Mouse (Mus musculus) CH12.LX (cell line): ENCODE results near the gene Cep57l1. TPM values are rescaled to one million over a fixed set of nuclear protein-coding genes. Genes with fewer than 3 reads are reported as not detected.

Experiments
- DNase-seq: peaks from one replicate; pipeline ENCODE4 v3.0.0-alpha.2; 2013; ENCODE audit errors: extremely low read depth
- H3K27ac ChIP-seq: 2 replicates; pipeline ENCODE4 v1.5.1; 2012; ENCODE audit warnings: low read depth, mild to moderate bottlenecking, control low read depth, moderate library complexity; ENCODE audit not compliant: insufficient read depth
- H3K27me3 ChIP-seq: replicated peaks from 2 replicates; pipeline ENCODE3; 2012; ENCODE audit warnings: inconsistent platforms
- H3K36me3 ChIP-seq, 2 experiments: replicated peaks in 1 of 2; 2 replicates each; pipeline versions ENCODE3 to v1.6.1; 2012; ENCODE audit warnings: inconsistent platforms in 1 of 2, low read length in 1 of 2, mild to moderate bottlenecking in 1 of 2, mixed read lengths in 1 of 2, moderate library complexity in 1 of 2; ENCODE audit not compliant: control insufficient read depth in 1 of 2, insufficient read depth in 1 of 2
- H3K4me1 ChIP-seq, 2 experiments: 2 replicates each; pipeline ENCODE4 v1.6.1; 2012; ENCODE audit warnings: inconsistent platforms in 1 of 2, moderate library complexity in 1 of 2; ENCODE audit not compliant: insufficient read depth in 2 of 2, control insufficient read depth in 1 of 2
- H3K4me2 ChIP-seq: 2 replicates; pipeline ENCODE4 v1.6.1; 2012; ENCODE audit warnings: low read depth, mild to moderate bottlenecking, control low read depth; ENCODE audit not compliant: poor library complexity, insufficient read depth, severe bottlenecking
- H3K4me3 ChIP-seq, 3 experiments: fragments of 150-350 bp in 1 of 3; sonication (generic) in 1 of 3; replicated peaks in 1 of 3; 2 replicates each; pipeline versions ENCODE3 to v1.5.1; 2011 to 2012; ENCODE audit warnings: low read depth in 2 of 3, low read length in 2 of 3, mild to moderate bottlenecking in 2 of 3, moderate library complexity in 2 of 3, control low read depth in 1 of 3, improper control_type of control experiment in 1 of 3, inconsistent platforms in 1 of 3, mixed read lengths in 1 of 3; ENCODE audit not compliant: poor library complexity in 1 of 3
- H3K79me2 ChIP-seq: replicated peaks from 2 replicates; pipeline ENCODE4 v1.6.1; 2012; ENCODE audit warnings: mild to moderate bottlenecking, moderate library complexity; ENCODE audit not compliant: control insufficient read depth, poor library complexity, insufficient read depth, severe bottlenecking; ENCODE audit errors: extremely low read depth
- H3K9ac ChIP-seq: 2 replicates; pipeline ENCODE4 v1.6.1; 2012; ENCODE audit warnings: low read depth, mild to moderate bottlenecking, control low read depth, moderate library complexity; ENCODE audit not compliant: insufficient read depth
- H3K9me3 ChIP-seq: replicated peaks from 2 replicates; pipeline ENCODE3; 2012; ENCODE audit warnings: low read length, inconsistent platforms, mixed read lengths
- BHLHE40 ChIP-seq: IDR thresholded peaks from 2 replicates; pipeline ENCODE4 v1.6.1; 2011; ENCODE audit warnings: mild to moderate bottlenecking, low read depth, low read length, improper control_type of control experiment
- CHD1 ChIP-seq: IDR thresholded peaks from 2 replicates; pipeline ENCODE4 v1.6.1; 2012; ENCODE audit warnings: low read depth, low read length, improper control_type of control experiment, inconsistent platforms
- CHD2 ChIP-seq: IDR thresholded peaks from 2 replicates; pipeline ENCODE4 v1.6.1; 2011; ENCODE audit warnings: low read length, improper control_type of control experiment
- CTCF ChIP-seq, 2 experiments: IDR thresholded peaks in 1 of 2; conservative IDR thresholded peaks in 1 of 2; 2 replicates each; pipeline ENCODE4 v1.5.1; 2011 to 2012; ENCODE audit warnings: low read depth in 2 of 2, low read length in 2 of 2, improper control_type of control experiment in 1 of 2, inconsistent platforms in 1 of 2, mild to moderate bottlenecking in 1 of 2, moderate library complexity in 1 of 2
- E2F4 ChIP-seq: IDR thresholded peaks from 2 replicates; pipeline ENCODE4 v1.6.1; 2011; ENCODE audit warnings: low read depth, low read length, improper control_type of control experiment; ENCODE audit not compliant: insufficient replicate concordance
- ELF1 ChIP-seq: IDR thresholded peaks from 2 replicates; pipeline ENCODE4 v1.6.1; 2014; ENCODE audit warnings: low read depth, mild to moderate bottlenecking, inconsistent platforms, low read length, improper control_type of control experiment
- EP300 ChIP-seq: IDR thresholded peaks from 2 replicates; pipeline ENCODE4 v1.6.1; 2011; ENCODE audit warnings: low read length, improper control_type of control experiment
- ETS1 ChIP-seq: conservative IDR thresholded peaks from 2 replicates; pipeline ENCODE4 v1.6.1; 2012; ENCODE audit warnings: low read depth, mild to moderate bottlenecking, inconsistent platforms, low read length, improper control_type of control experiment, moderate library complexity
- GABPA ChIP-seq: IDR thresholded peaks from 2 replicates; pipeline ENCODE4 v1.6.1; 2012; ENCODE audit warnings: low read depth, low read length, improper control_type of control experiment, inconsistent platforms; ENCODE audit not compliant: insufficient replicate concordance
- HCFC1 ChIP-seq: IDR thresholded peaks from 2 replicates; pipeline ENCODE4 v1.6.1; 2012; ENCODE audit warnings: low read depth, mild to moderate bottlenecking, inconsistent platforms, low read length, improper control_type of control experiment
- IRF4 ChIP-seq: IDR thresholded peaks from 2 replicates; pipeline ENCODE4 v1.6.1; 2014; ENCODE audit warnings: low read depth, mild to moderate bottlenecking, inconsistent platforms, low read length, improper control_type of control experiment
- JUN ChIP-seq: IDR thresholded peaks from 2 replicates; pipeline ENCODE4 v1.6.1; 2011; ENCODE audit warnings: low read depth, mild to moderate bottlenecking, low read length, improper control_type of control experiment, moderate library complexity; ENCODE audit not compliant: insufficient read depth
- JUND ChIP-seq: conservative IDR thresholded peaks from 2 replicates; pipeline ENCODE4 v1.6.1; 2011; ENCODE audit warnings: low read depth, low read length, improper control_type of control experiment
- KAT2A ChIP-seq: IDR thresholded peaks from 2 replicates; pipeline ENCODE4 v1.6.1; 2012; ENCODE audit warnings: low read length, improper control_type of control experiment, inconsistent platforms; ENCODE audit not compliant: insufficient replicate concordance
- MAFK ChIP-seq: IDR thresholded peaks from 2 replicates; pipeline ENCODE4 v1.6.1; 2011; ENCODE audit warnings: low read length, improper control_type of control experiment; ENCODE audit not compliant: insufficient replicate concordance
- MAX ChIP-seq: IDR thresholded peaks from 2 replicates; pipeline ENCODE4 v1.6.1; 2011; ENCODE audit warnings: low read length, improper control_type of control experiment
- MAZ ChIP-seq: IDR thresholded peaks from 2 replicates; pipeline ENCODE4 v1.6.1; 2012; ENCODE audit warnings: low read depth, mild to moderate bottlenecking, inconsistent platforms, low read length, improper control_type of control experiment, moderate library complexity
- MEF2A ChIP-seq: IDR thresholded peaks from 2 replicates; pipeline ENCODE4 v1.6.1; 2014; ENCODE audit warnings: low read depth, mild to moderate bottlenecking, inconsistent platforms, low read length, improper control_type of control experiment, borderline replicate concordance
- MXI1 ChIP-seq: IDR thresholded peaks from 2 replicates; pipeline ENCODE4 v1.6.1; 2011; ENCODE audit warnings: mild to moderate bottlenecking, low read depth, low read length, improper control_type of control experiment
- MYC ChIP-seq: IDR thresholded peaks from 2 replicates; pipeline ENCODE4 v1.6.1; 2011; ENCODE audit warnings: low read depth, mild to moderate bottlenecking, improper control_type of control experiment, low read length
- NELFE ChIP-seq: IDR thresholded peaks from 2 replicates; pipeline ENCODE4 v1.6.1; 2011; ENCODE audit warnings: low read depth, low read length, improper control_type of control experiment
- NRF1 ChIP-seq: IDR thresholded peaks from 2 replicates; pipeline ENCODE4 v1.6.1; 2014; ENCODE audit warnings: low read depth, mild to moderate bottlenecking, inconsistent platforms, low read length, improper control_type of control experiment, moderate library complexity
- PAX5 ChIP-seq: IDR thresholded peaks from 2 replicates; pipeline ENCODE4 v1.6.1; 2012; ENCODE audit warnings: low read length, inconsistent platforms, mixed read lengths
- POLR2A ChIP-seq: IDR thresholded peaks from 2 replicates; pipeline ENCODE4 v1.6.1; 2011; ENCODE audit warnings: low read depth, mild to moderate bottlenecking, improper control_type of control experiment, low read length
- POLR2AphosphoS2 ChIP-seq: IDR thresholded peaks from 2 replicates; pipeline ENCODE4 v1.6.1; 2011; ENCODE audit warnings: low read depth, low read length, improper control_type of control experiment
- RAD21 ChIP-seq: IDR thresholded peaks from 2 replicates; pipeline ENCODE4 v1.6.1; 2011; ENCODE audit warnings: low read depth, mild to moderate bottlenecking, low read length, improper control_type of control experiment, moderate library complexity
- RCOR1 ChIP-seq: conservative IDR thresholded peaks from 2 replicates; pipeline ENCODE4 v1.6.1; 2012; ENCODE audit warnings: low read depth, mild to moderate bottlenecking, inconsistent platforms, low read length, improper control_type of control experiment
- SIN3A ChIP-seq: IDR thresholded peaks from 2 replicates; pipeline ENCODE4 v1.6.1; 2012; ENCODE audit warnings: low read length, improper control_type of control experiment, inconsistent platforms
- SMC3 ChIP-seq: IDR thresholded peaks from 2 replicates; pipeline ENCODE4 v1.6.1; 2011; ENCODE audit warnings: low read depth, low read length, improper control_type of control experiment
- TBP ChIP-seq: conservative IDR thresholded peaks from 2 replicates; pipeline ENCODE4 v1.6.1; 2011; ENCODE audit warnings: low read depth, low read length, improper control_type of control experiment
- TCF12 ChIP-seq: IDR thresholded peaks from 2 replicates; pipeline ENCODE4 v1.6.1; 2014; ENCODE audit warnings: low read depth, mild to moderate bottlenecking, inconsistent platforms, low read length, improper control_type of control experiment
- UBTF ChIP-seq: IDR thresholded peaks from 2 replicates; pipeline ENCODE4 v1.6.1; 2012; ENCODE audit warnings: low read depth, mild to moderate bottlenecking, inconsistent platforms, low read length, improper control_type of control experiment, moderate library complexity
- USF1 ChIP-seq: IDR thresholded peaks from 2 replicates; pipeline ENCODE4 v1.6.1; 2014; ENCODE audit warnings: low read depth, mild to moderate bottlenecking, inconsistent platforms, low read length, improper control_type of control experiment
- USF2 ChIP-seq: conservative IDR thresholded peaks from 2 replicates; pipeline ENCODE4 v1.6.1; 2011; ENCODE audit warnings: low read depth, low read length, improper control_type of control experiment
- ZC3H11A ChIP-seq: IDR thresholded peaks from 2 replicates; pipeline ENCODE4 v1.6.1; 2012; ENCODE audit warnings: low read depth, mild to moderate bottlenecking, inconsistent platforms, low read length, improper control_type of control experiment
- ZKSCAN1 ChIP-seq: IDR thresholded peaks from 2 replicates; pipeline ENCODE4 v1.6.1; 2012; ENCODE audit warnings: low read depth, inconsistent platforms, low read length, improper control_type of control experiment, borderline replicate concordance
- ZMIZ1 ChIP-seq: IDR thresholded peaks from 2 replicates; pipeline ENCODE4 v1.6.1; 2012; ENCODE audit warnings: low read depth, mild to moderate bottlenecking, inconsistent platforms, low read length, improper control_type of control experiment
- ZNF384 ChIP-seq: IDR thresholded peaks from 2 replicates; pipeline ENCODE4 v1.6.1; 2012; ENCODE audit warnings: low read depth, low read length, improper control_type of control experiment, inconsistent platforms
- dilution Hi-C: fragments of 300-500 bp; cut with MboI; formaldehyde crosslinking; loops from 2 replicates; pipeline ENCODE4 v1.14.3; 2020; ENCODE audit warnings: low sequenced_read_pairs; ENCODE audit not compliant: extremely low pct_unique_long_range_greater_than_20kb, extremely low pct_ligation_motif_present
- in situ Hi-C: fragments of 300-500 bp; cut with MboI; formaldehyde crosslinking; loops from 3 replicates; pipeline ENCODE4 v1.14.3; 2019; ENCODE audit warnings: low sequenced_read_pairs, low pct_ligation_motif_present, low pct_unique_long_range_greater_than_20kb, mixed read lengths
- polyA plus RNA-seq: library from polyadenylated mRNA; unstranded; fragments of >175 nt; gene quantifications from 2 replicates; pipeline ENCODE4 v1.2.1, GENCODE M21; 2012; ENCODE audit warnings: low read depth; ENCODE audit not compliant: insufficient read length
- total RNA-seq, 2 experiments: library from RNA; depleted of rRNA; stranded (reverse); fragments of 300-350 nt in 1 of 2; fragments of >200 nt in 1 of 2; gene quantifications; 2 replicates each; pipeline ENCODE4 v1.2.3; 2012 to 2014

The Cep57l1 gene
- total and polyA plus RNA-seq, 3 experiments: 14.1 to 28.1 (median 19.4) TPM

- no peak overlapping the region for H3K27ac ChIP-seq
- DNase-seq: peak; percentile 65
- dilution Hi-C loops (no loop called here), in situ Hi-C loops (loop anchor here (25.0 kb wide), 1 partner anchor 267 kb away; no protein-coding TSS in a partner anchor)
- no peaks in the 10 kb centered on the region for H3K9me3 ChIP-seq
- peak overlapping the region; percentile 69 for H3K4me2 ChIP-seq
- no peaks in the 10 kb centered on the region for H3K27me3 ChIP-seq
- H3K4me3 ChIP-seq: peak overlapping the region in 1 of 3 experiments; percentile 5
- H3K9ac ChIP-seq: no peak overlapping the region; the same call in 1 of the 2 replicates
- no peaks in the 10 kb centered on the region for H3K79me2 ChIP-seq
- TF ChIP-seq JUN (no peak), MEF2A (no peak), CTCF (conservative IDR thresholded peaks at IDR 0.05 in 1 of 2, IDR thresholded peaks at IDR 0.05 in 1 of 2; ENCODE audit: low read depth in 2 of 2, low read length in 2 of 2) (peak; percentile 36 to 85), MYC (no peak), GABPA (no peak), RCOR1 (no peak), JUND (no peak), POLR2A (no peak), MAFK (no peak), USF1 (no peak), HCFC1 (no peak), PAX5 (no peak), CHD2 (no peak), TCF12 (0 out of 2 replicates have a peak, but pooled peaks have one; percentile 20), MXI1 (no peak), POLR2AphosphoS2 (no peak), ZKSCAN1 (no peak), ELF1 (no peak), ZNF384 (no peak), ZC3H11A (peak; percentile 50), SMC3 (peak; percentile 95), E2F4 (no peak), USF2 (no peak), KAT2A (no peak), EP300 (no peak), SIN3A (0 out of 2 replicates have a peak, but pooled peaks have one; percentile 42), BHLHE40 (peak; percentile 55; the same call in 1 of the 2 replicates), IRF4 (no peak), ZMIZ1 (no peak), CHD1 (no peak), NRF1 (no peak), ETS1 (no peak), RAD21 (peak; percentile 65), UBTF (no peak), MAZ (no peak), NELFE (peak; percentile 45; the same call in 1 of the 2 replicates), TBP (no peak), MAX (no peak; the same call in 1 of the 2 replicates)
- H3K4me1 ChIP-seq: peaks cover 0 to 16% of the 10 kb centered on the region in 2 experiments; a peak in 2 of 4 replicates
- H3K36me3 ChIP-seq: no peaks in the 10 kb centered on the region
These were observed 130.8 kb downstream of the Cep57l1 start for GRCm38 (mm10) chr10:41678746-41679360.
